Mouse (Mus musculus) lung, adult 2 months (tissue): ENCODE measurements at regions not wholly inside any gene's neighbourhood (a gene's known extent, or its start where the extent isn't known, plus 50 kb on each side); places are given as distances from the start of the nearest gene placed in this dataset.

Experiments used
- DNase-seq: peaks from one replicate; pipeline ENCODE4 v3.0.0; 2022
- H3K4me1 ChIP-seq: fragments of 200-500 bp; 2 replicates; pipeline ENCODE4 v1.6.1; 2011; ENCODE audit warnings: low read length; ENCODE audit not compliant: control insufficient read depth, insufficient read depth
- H3K4me3 ChIP-seq: fragments of 200-500 bp; replicated peaks from 2 replicates; pipeline ENCODE3; 2011; ENCODE audit warnings: low read depth, mild to moderate bottlenecking, control low read depth, low read length; ENCODE audit errors: extremely low read depth
- CTCF ChIP-seq: fragments of 200-500 bp; IDR thresholded peaks from 2 replicates; pipeline ENCODE4 v1.5.1; 2011; ENCODE audit warnings: mild to moderate bottlenecking, low read length, control low read depth; ENCODE audit not compliant: insufficient read depth
- POLR2A ChIP-seq: fragments of 200-500 bp; IDR thresholded peaks from 2 replicates; pipeline ENCODE4 v1.6.1; 2011; ENCODE audit warnings: low read depth, mild to moderate bottlenecking, control low read depth, low read length, borderline replicate concordance; ENCODE audit errors: extremely low read depth
- WGBS: fragments of 180-500 bp; shearing (Covaris S2); methylation state at CpG from one replicate; pipeline ENCODE4 v1.1.7; 2018; 5-methylcytosine and 5-hydroxymethylcytosine counted together

- 60% methylated on average over 9 of the region's 9 CpGs for WGBS
- Histone ChIP-seq H3K4me3 (no peak overlapping the region), H3K4me1 (no peaks in the 10 kb centered on the region)
- TF ChIP-seq POLR2A (no peak), CTCF (no peak)
- DNase-seq = no peak
Measured at GRCm38 (mm10) chr5:133045637-133046036, 502.5 kb upstream of the Auts2 start.

GRCm38 (mm10) chr5:133027590-133027989, 484.4 kb upstream of the Auts2 start:
- Histone ChIP-seq H3K4me3 (no peak overlapping the region), H3K4me1 (no peaks in the 10 kb centered on the region)
- 86% methylated on average over 4 of the region's 4 CpGs for WGBS
- TF ChIP-seq POLR2A (no peak), CTCF (no peak)
- no peak for DNase-seq

GRCm38 (mm10) chr5:133025121-133025520, 482.0 kb upstream of the Auts2 start:
- no peak for DNase-seq
- H3K4me1 ChIP-seq = no peaks in the 10 kb centered on the region
- TF ChIP-seq POLR2A (no peak), CTCF (no peak)
- no peak overlapping the region for H3K4me3 ChIP-seq
- WGBS = 65% methylated on average over 4 of the region's 4 CpGs

- H3K4me3 ChIP-seq = no peak overlapping the region
- DNase-seq = no peak
- TF ChIP-seq CTCF (no peak), POLR2A (no peak)
- no peaks in the 10 kb centered on the region for H3K4me1 ChIP-seq
Measured at GRCm38 (mm10) chr5:133020821-133021220, 477.7 kb upstream of the Auts2 start.

GRCm38 (mm10) chr5:133020116-133020515, 477.0 kb upstream of the Auts2 start:
- no peak for TF ChIP-seq POLR2A
- no peak for TF ChIP-seq CTCF
- no peak for DNase-seq
- H3K4me3 ChIP-seq = no peak overlapping the region
- no peaks in the 10 kb centered on the region for H3K4me1 ChIP-seq
- WGBS = 48% methylated on average over 1 of the region's 1 CpGs

GRCm38 (mm10) chr5:133010624-133011575, 467.8 kb upstream of the Auts2 start:
- no peak for TF ChIP-seq CTCF
- no peak for TF ChIP-seq POLR2A
- WGBS = 74% methylated on average over 14 of the region's 14 CpGs
- Histone ChIP-seq H3K4me1 (no peaks in the 10 kb centered on the region), H3K4me3 (no peak overlapping the region)
- DNase-seq = no peak

GRCm38 (mm10) chr5:132982866-132983265, 439.7 kb upstream of the Auts2 start:
- TF ChIP-seq POLR2A (no peak), CTCF (no peak)
- no peak overlapping the region for H3K4me3 ChIP-seq
- 93% methylated on average over 7 of the region's 7 CpGs for WGBS
- DNase-seq = no peak
- no peaks in the 10 kb centered on the region for H3K4me1 ChIP-seq

GRCm38 (mm10) chr5:132979013-132979412, 435.9 kb upstream of the Auts2 start:
- DNase-seq = no peak
- WGBS = 81% methylated on average over 5 of the region's 5 CpGs
- TF ChIP-seq POLR2A (no peak), CTCF (no peak)

GRCm38 (mm10) chr5:132975303-132975932, 432.3 kb upstream of the Auts2 start:
- no peak for DNase-seq
- Histone ChIP-seq H3K4me1 (no peaks in the 10 kb centered on the region), H3K4me3 (no peak overlapping the region)
- TF ChIP-seq POLR2A = no peak
- TF ChIP-seq CTCF = no peak
- 77% methylated on average over 4 of the region's 4 CpGs for WGBS

More at GRCm38 (mm10) chr5:132979013-132979412, 435.9 kb upstream of the Auts2 start:
- no peaks in the 10 kb centered on the region for H3K4me1 ChIP-seq
- no peak overlapping the region for H3K4me3 ChIP-seq

- DNase-seq = no peak
- TF ChIP-seq POLR2A (no peak), CTCF (no peak)
- 53% methylated on average over 3 of the region's 3 CpGs for WGBS
- no peak overlapping the region for H3K4me3 ChIP-seq
- no peaks in the 10 kb centered on the region for H3K4me1 ChIP-seq
Measured at GRCm38 (mm10) chr5:132974876-132975275, 431.7 kb upstream of the Auts2 start.

GRCm38 (mm10) chr5:132971046-132971445, 427.9 kb upstream of the Auts2 start:
- WGBS = 70% methylated on average over 7 of the region's 7 CpGs
- TF ChIP-seq POLR2A (no peak), CTCF (no peak)
- Histone ChIP-seq H3K4me1 (no peaks in the 10 kb centered on the region), H3K4me3 (no peak overlapping the region)
- no peak for DNase-seq
